Mouse (Mus musculus) liver, adult 2 months (tissue): ENCODE data around the gene Pdlim7. TPM values are rescaled to one million over a fixed set of nuclear protein-coding genes. Genes with fewer than 3 reads are reported as not detected.

Experiments
- DNase-seq: peaks from one replicate; pipeline ENCODE4 v3.0.0-alpha.2; 2011; ENCODE audit warnings: low read depth, low spot score; ENCODE audit errors: extremely low read depth
- H3K27ac ChIP-seq: fragments of 200-500 bp; replicated peaks from 2 replicates; pipeline ENCODE4 v1.5.1; 2012; ENCODE audit warnings: low read depth, mild to moderate bottlenecking, control low read depth, inconsistent platforms, low read length; ENCODE audit not compliant: insufficient read depth
- H3K27me3 ChIP-seq: fragments of 200-500 bp; 2 replicates; pipeline ENCODE4 v1.6.1; 2012; ENCODE audit warnings: mild to moderate bottlenecking, moderate library complexity, low read length, inconsistent platforms; ENCODE audit not compliant: control insufficient read depth, insufficient read depth
- H3K36me3 ChIP-seq: fragments of 200-500 bp; 2 replicates; pipeline ENCODE4 v1.6.1; 2012; ENCODE audit warnings: low read length, inconsistent platforms; ENCODE audit not compliant: control insufficient read depth, insufficient read depth
- H3K4me1 ChIP-seq: fragments of 200-500 bp; 2 replicates; pipeline ENCODE4 v1.6.1; 2011; ENCODE audit warnings: low read length; ENCODE audit not compliant: control insufficient read depth, insufficient read depth
- H3K4me3 ChIP-seq: fragments of 200-500 bp; 2 replicates; pipeline ENCODE4 v1.5.1; 2011; ENCODE audit warnings: low read depth, mild to moderate bottlenecking, control low read depth, low read length, moderate library complexity; ENCODE audit not compliant: insufficient read depth
- H3K79me2 ChIP-seq: fragments of 200-500 bp; 2 replicates; pipeline ENCODE4 v1.6.1; 2012; ENCODE audit warnings: inconsistent platforms, mild to moderate bottlenecking, low read length, moderate library complexity; ENCODE audit not compliant: control insufficient read depth, insufficient read depth
- H3K9ac ChIP-seq: fragments of 200-500 bp; 2 replicates; pipeline ENCODE4 v1.6.1; 2012; ENCODE audit warnings: low read depth, mild to moderate bottlenecking, control low read depth, inconsistent platforms, low read length
- CTCF ChIP-seq: fragments of 200-500 bp; IDR thresholded peaks from 2 replicates; pipeline ENCODE4 v1.5.1; 2011; ENCODE audit warnings: low read depth, low read length, control low read depth
- POLR2A ChIP-seq: fragments of 200-500 bp; IDR thresholded peaks from 2 replicates; pipeline ENCODE4 v1.6.1; 2011; ENCODE audit warnings: low read length, control low read depth; ENCODE audit not compliant: insufficient read depth; ENCODE audit errors: extremely low read depth
- WGBS: fragments of 180-500 bp; shearing (Covaris S2); methylation state at CpG from one replicate; pipeline ENCODE4 v1.1.7; 2018; 5-methylcytosine and 5-hydroxymethylcytosine counted together
- polyA plus RNA-seq: library from polyadenylated mRNA; depleted of rRNA; stranded (reverse); fragments of >200 nt; gene quantifications from 2 replicates; pipeline ENCODE4 v1.2.3, GENCODE M21; 2012
- total RNA-seq: library from RNA; depleted of rRNA; stranded (reverse); fragments of >200 nt; gene quantifications from 2 replicates; pipeline ENCODE4 v1.2.3, GENCODE M21; 2014

Pdlim7 gene
- total and polyA plus RNA-seq, 2 experiments, result 6.4 to 10.2 TPM

DNA sequence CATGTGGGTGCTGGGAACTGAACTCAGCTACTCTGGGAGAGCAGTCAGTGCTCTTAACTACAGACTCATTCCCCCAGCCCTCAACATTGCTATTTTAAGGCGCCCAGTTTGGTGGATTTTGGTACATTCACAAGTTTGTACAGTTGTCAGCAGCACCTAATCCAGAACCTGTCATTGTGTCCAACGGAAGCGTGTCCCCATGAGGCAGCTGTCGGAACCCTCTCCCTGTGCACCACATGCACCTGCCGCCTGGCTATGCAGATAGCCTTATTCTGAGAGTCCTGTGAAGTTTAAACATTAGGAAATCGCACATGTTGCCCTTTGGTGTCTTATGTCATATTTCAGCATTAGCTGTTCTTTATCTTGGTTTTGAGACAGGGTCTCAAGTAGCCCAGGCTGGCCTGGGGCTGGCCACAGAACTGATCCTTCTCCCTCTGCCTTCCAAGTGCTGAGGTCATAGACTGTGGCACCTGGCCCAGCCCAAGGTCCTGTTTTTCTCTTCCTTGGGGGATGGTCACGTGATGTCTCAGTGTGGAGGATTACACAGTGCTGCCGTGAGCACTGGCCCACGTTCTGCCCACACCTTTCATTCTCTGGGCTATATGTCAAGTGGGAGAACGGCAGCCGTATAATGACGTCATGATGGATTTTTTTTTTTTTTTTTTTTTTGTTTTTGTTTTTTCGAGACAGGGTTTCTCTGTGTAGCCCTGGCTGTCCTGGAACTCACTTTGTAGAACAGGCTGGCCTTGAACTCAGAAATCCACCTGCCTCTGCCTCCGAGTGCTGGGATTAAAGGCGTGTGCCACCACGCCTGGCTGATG is 12.5 kb upstream of the Pdlim7 start:
- H3K4me3 ChIP-seq, result no peak overlapping the region
- no peaks in the 10 kb centered on the region; the same call in 1 of the 2 replicates for H3K36me3 ChIP-seq
- no peak overlapping the region for H3K27ac ChIP-seq
- no peak for DNase-seq
- peaks cover 8% of the 10 kb centered on the region for H3K4me1 ChIP-seq
- H3K79me2 ChIP-seq, result no peaks in the 10 kb centered on the region
- TF ChIP-seq POLR2A (no peak), CTCF (no peak)
- 76% methylated on average over 16 of the region's 16 CpGs for WGBS
- H3K9ac ChIP-seq, result no peak overlapping the region
- no peaks in the 10 kb centered on the region for H3K27me3 ChIP-seq

GRCm38 (mm10) chr13:55523951-55524600 is 10.6 kb upstream of the Pdlim7 start:
- Histone ChIP-seq H3K27me3 (no peaks in the 10 kb centered on the region), H3K4me3 (peak overlapping the region; percentile 26; the same call in 1 of the 2 replicates), H3K4me1 (no peaks in the 10 kb centered on the region), H3K27ac (peak overlapping the region; percentile 40; the same call in 1 of the 2 replicates), H3K36me3 (no peaks in the 10 kb centered on the region), H3K9ac (no peak overlapping the region; the same call in 1 of the 2 replicates), H3K79me2 (no peaks in the 10 kb centered on the region)
- no peak for TF ChIP-seq POLR2A
- 78% methylated on average over 23 of the region's 23 CpGs for WGBS
- DNase-seq, result no peak

- WGBS, result 57% methylated on average over 17 of the region's 17 CpGs
- peak; percentile 26 for DNase-seq
- TF ChIP-seq CTCF, result no peak
- TF ChIP-seq POLR2A, result no peak
- peak overlapping the region; percentile 40; the same call in 1 of the 2 replicates for H3K27ac ChIP-seq
- H3K4me1 ChIP-seq, result no peaks in the 10 kb centered on the region
- no peaks in the 10 kb centered on the region for H3K27me3 ChIP-seq
- H3K79me2 ChIP-seq, result no peaks in the 10 kb centered on the region
- peak overlapping the region; percentile 26; the same call in 1 of the 2 replicates for H3K4me3 ChIP-seq
- no peak overlapping the region; the same call in 1 of the 2 replicates for H3K9ac ChIP-seq
- no peaks in the 10 kb centered on the region for H3K36me3 ChIP-seq
Observed at GRCm38 (mm10) chr13:55523278-55523677, 9.8 kb upstream of the Pdlim7 start.

DNA sequence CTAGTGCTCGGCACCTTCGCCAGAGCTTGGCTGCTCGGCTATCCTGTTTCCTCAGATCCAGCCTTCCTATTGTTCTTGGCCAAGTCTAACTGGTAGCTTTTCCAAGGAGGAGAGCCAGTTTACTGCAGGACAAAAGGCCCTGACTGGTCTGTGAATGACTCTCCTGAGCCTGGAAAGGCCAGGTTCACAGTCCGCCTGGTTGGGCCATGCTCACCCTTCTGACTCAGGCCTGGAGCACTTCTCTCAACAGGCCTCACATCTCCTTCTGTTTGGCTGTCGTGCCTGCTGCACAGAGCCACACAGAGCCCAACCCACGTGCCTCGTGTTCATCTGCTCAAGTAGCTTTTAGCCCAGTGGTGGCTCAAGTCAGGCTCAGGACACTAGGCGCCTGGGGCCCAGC is 9.3 kb upstream of the Pdlim7 start:
- Histone ChIP-seq H3K4me3 (no peak overlapping the region), H3K27ac (peak overlapping the region; percentile 13; the same call in 1 of the 2 replicates), H3K4me1 (no peaks in the 10 kb centered on the region), H3K79me2 (no peaks in the 10 kb centered on the region), H3K9ac (no peak overlapping the region), H3K36me3 (no peaks in the 10 kb centered on the region), H3K27me3 (no peaks in the 10 kb centered on the region)
- 65% methylated on average over 8 of the region's 8 CpGs for WGBS
- TF ChIP-seq POLR2A, result no peak
- no peak for TF ChIP-seq CTCF
- DNase-seq, result no peak

DNA sequence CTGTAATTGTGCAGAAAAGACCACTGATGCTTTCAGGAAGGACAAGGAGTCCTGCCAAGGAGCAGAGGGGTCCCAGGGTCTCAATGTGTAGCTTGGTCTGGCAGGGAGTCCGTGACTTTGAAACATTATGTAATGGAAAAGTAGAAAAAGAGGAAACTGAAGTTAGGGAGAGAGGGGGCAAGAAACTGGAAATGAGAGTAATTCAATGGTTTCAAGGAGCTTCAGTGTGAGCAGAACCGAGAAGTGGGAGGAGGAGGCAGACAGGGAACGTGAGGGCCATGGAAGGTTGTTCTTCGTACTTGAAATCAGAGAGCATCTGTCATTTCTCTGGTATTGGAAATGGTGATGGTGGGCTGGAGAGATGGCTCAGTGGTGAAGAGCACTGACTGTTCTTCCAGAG is 6.1 kb upstream of the Pdlim7 start:
- Histone ChIP-seq H3K36me3 (no peaks in the 10 kb centered on the region), H3K4me3 (no peak overlapping the region), H3K27me3 (no peaks in the 10 kb centered on the region), H3K79me2 (no peaks in the 10 kb centered on the region), H3K9ac (no peak overlapping the region), H3K27ac (no peak overlapping the region), H3K4me1 (no peaks in the 10 kb centered on the region)
- no peak for DNase-seq
- no peak for TF ChIP-seq CTCF
- no peak for TF ChIP-seq POLR2A
- WGBS, result 85% methylated on average over 4 of the region's 4 CpGs
